Mouse (Mus musculus) liver, adult 2 months (tissue): ENCODE data around the gene Fam53a. TPM values are rescaled to one million over a fixed set of nuclear protein-coding genes. Genes with fewer than 3 reads are reported as not detected.

ENCODE experiments used
- DNase-seq: peaks from one replicate; pipeline ENCODE4 v3.0.0-alpha.2; 2011; ENCODE audit warnings: low read depth, low spot score; ENCODE audit errors: extremely low read depth
- H3K27ac ChIP-seq: fragments of 200-500 bp; replicated peaks from 2 replicates; pipeline ENCODE4 v1.5.1; 2012; ENCODE audit warnings: low read depth, mild to moderate bottlenecking, control low read depth, inconsistent platforms, low read length; ENCODE audit not compliant: insufficient read depth
- H3K27me3 ChIP-seq: fragments of 200-500 bp; 2 replicates; pipeline ENCODE4 v1.6.1; 2012; ENCODE audit warnings: mild to moderate bottlenecking, moderate library complexity, low read length, inconsistent platforms; ENCODE audit not compliant: control insufficient read depth, insufficient read depth
- H3K36me3 ChIP-seq: fragments of 200-500 bp; 2 replicates; pipeline ENCODE4 v1.6.1; 2012; ENCODE audit warnings: low read length, inconsistent platforms; ENCODE audit not compliant: control insufficient read depth, insufficient read depth
- H3K4me1 ChIP-seq: fragments of 200-500 bp; 2 replicates; pipeline ENCODE4 v1.6.1; 2011; ENCODE audit warnings: low read length; ENCODE audit not compliant: control insufficient read depth, insufficient read depth
- H3K4me3 ChIP-seq: fragments of 200-500 bp; 2 replicates; pipeline ENCODE4 v1.5.1; 2011; ENCODE audit warnings: low read depth, mild to moderate bottlenecking, control low read depth, low read length, moderate library complexity; ENCODE audit not compliant: insufficient read depth
- H3K79me2 ChIP-seq: fragments of 200-500 bp; 2 replicates; pipeline ENCODE4 v1.6.1; 2012; ENCODE audit warnings: inconsistent platforms, mild to moderate bottlenecking, low read length, moderate library complexity; ENCODE audit not compliant: control insufficient read depth, insufficient read depth
- H3K9ac ChIP-seq: fragments of 200-500 bp; 2 replicates; pipeline ENCODE4 v1.6.1; 2012; ENCODE audit warnings: low read depth, mild to moderate bottlenecking, control low read depth, inconsistent platforms, low read length
- CTCF ChIP-seq: fragments of 200-500 bp; IDR thresholded peaks from 2 replicates; pipeline ENCODE4 v1.5.1; 2011; ENCODE audit warnings: low read depth, low read length, control low read depth
- POLR2A ChIP-seq: fragments of 200-500 bp; IDR thresholded peaks from 2 replicates; pipeline ENCODE4 v1.6.1; 2011; ENCODE audit warnings: low read length, control low read depth; ENCODE audit not compliant: insufficient read depth; ENCODE audit errors: extremely low read depth
- WGBS: fragments of 180-500 bp; shearing (Covaris S2); methylation state at CpG from one replicate; pipeline ENCODE4 v1.1.7; 2018; 5-methylcytosine and 5-hydroxymethylcytosine counted together
- polyA plus RNA-seq: library from polyadenylated mRNA; depleted of rRNA; stranded (reverse); fragments of >200 nt; gene quantifications from 2 replicates; pipeline ENCODE4 v1.2.3, GENCODE M21; 2012; rRNA removed
- total RNA-seq: library from RNA; depleted of rRNA; stranded (reverse); fragments of >200 nt; gene quantifications from 2 replicates; pipeline ENCODE4 v1.2.3, GENCODE M21; 2014; rRNA removed

The Fam53a gene
- total RNA-seq: 9.4 and 13.0 TPM in 2 replicates
- 19.4 and 21.6 TPM in 2 replicates for polyA plus RNA-seq

DNA sequence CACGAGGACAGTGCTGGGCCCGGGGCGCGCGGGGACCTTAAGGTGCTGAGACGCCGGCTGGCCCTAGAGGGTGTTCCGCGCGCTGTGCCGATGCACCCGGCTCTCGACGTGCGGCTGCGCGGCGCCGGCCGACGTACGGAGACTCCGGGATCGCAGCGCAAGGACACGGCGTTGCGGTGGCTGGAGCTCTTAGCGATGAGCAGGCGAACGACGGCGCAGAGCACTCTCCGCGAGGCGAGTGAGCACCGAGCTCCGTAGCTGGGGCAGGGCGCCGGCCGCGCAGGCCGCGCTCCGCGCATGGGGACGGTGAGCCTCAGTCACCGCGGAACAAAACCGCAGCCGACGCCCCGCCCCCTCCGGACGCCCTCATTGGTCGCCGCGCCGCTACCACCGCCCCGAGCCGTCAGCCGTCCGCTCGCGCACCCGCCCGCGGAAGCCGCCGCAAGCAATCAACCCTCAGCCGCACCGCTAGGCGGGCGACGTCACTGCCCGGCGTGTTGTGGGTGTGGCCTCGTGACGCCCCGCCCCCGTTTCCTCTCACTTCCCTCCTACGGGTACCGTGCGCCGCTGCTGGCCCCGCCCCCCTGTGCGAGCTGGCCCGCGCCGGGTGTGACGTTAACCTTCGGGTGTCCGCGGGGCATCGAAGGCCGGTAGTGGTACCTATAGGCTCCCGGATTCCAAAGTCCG lies at the start of gene Fam53a, which contains the start of gene Gm9903:
Gene Fam53a (minus strand): TSS at position 335 of the 687 bp plus-strand sequence.
Gene Gm9903 (plus strand): TSS at position 625 of the 687 bp plus-strand sequence.
- H3K27ac ChIP-seq: peak within 1 kb of the TSS; percentile 61
- H3K27me3 ChIP-seq: no peaks in the 10 kb centered on the region
- peaks cover 15% of the 10 kb centered on the region for H3K4me1 ChIP-seq
- WGBS: under 1% methylated on average over 94 of the region's 99 CpGs
- H3K9ac ChIP-seq: peak within 1 kb of the TSS; percentile 89
- H3K36me3 ChIP-seq: no peaks in the 10 kb centered on the region
- H3K4me3 ChIP-seq: peak within 1 kb of the TSS; percentile 81
- peaks cover 11% of the 10 kb centered on the region for H3K79me2 ChIP-seq
- peak; percentile 76 for DNase-seq
- TF ChIP-seq CTCF (no peak), POLR2A (peak; percentile 98)

- 92% methylated on average over 5 of the region's 5 CpGs for WGBS
These were observed 48.8 kb upstream of the Fam53a start for GRCm38 (mm10) chr5:33678244-33678643.

DNA sequence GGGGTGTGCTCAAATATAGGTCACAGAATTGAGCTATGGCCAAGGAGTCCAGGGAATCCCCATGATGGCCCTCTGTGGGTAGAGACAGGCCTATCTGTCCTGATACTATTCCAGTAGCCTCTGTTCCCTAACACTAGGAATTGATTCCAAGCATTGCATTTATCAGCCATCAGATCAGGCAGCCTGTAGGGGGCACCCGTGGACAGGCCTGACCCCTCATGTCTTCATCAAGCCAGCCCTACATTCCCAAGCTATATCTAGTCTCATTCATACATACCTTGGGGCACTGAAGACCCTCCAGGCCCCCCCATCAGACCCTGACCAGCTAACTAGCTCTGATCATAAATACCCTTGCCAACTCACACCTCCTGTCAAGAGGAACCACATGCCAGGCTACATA lies 46.5 kb upstream of the Fam53a start:
- 5% methylated on average over 1 of the region's 1 CpGs for WGBS
- Histone ChIP-seq H3K4me3 (no peak overlapping the region), H3K27ac (no peak overlapping the region), H3K79me2 (no peaks in the 10 kb centered on the region), H3K36me3 (no peaks in the 10 kb centered on the region), H3K27me3 (no peaks in the 10 kb centered on the region), H3K9ac (no peak overlapping the region), H3K4me1 (no peaks in the 10 kb centered on the region)
- peak; percentile 19 for DNase-seq
- TF ChIP-seq CTCF: peak; percentile 80
- no peak for TF ChIP-seq POLR2A

More at GRCm38 (mm10) chr5:33678244-33678643, 48.8 kb upstream of the Fam53a start:
- H3K79me2 ChIP-seq: no peaks in the 10 kb centered on the region
- no peak for DNase-seq
- H3K27me3 ChIP-seq: no peaks in the 10 kb centered on the region
- H3K9ac ChIP-seq: no peak overlapping the region
- H3K4me1 ChIP-seq: no peaks in the 10 kb centered on the region
- no peak for TF ChIP-seq CTCF
- TF ChIP-seq POLR2A: no peak
- no peaks in the 10 kb centered on the region for H3K36me3 ChIP-seq
- H3K27ac ChIP-seq: no peak overlapping the region
- H3K4me3 ChIP-seq: no peak overlapping the region

- Histone ChIP-seq H3K27me3 (no peaks in the 10 kb centered on the region), H3K9ac (no peak overlapping the region), H3K36me3 (no peaks in the 10 kb centered on the region), H3K4me3 (no peak overlapping the region), H3K79me2 (no peaks in the 10 kb centered on the region), H3K27ac (no peak overlapping the region), H3K4me1 (no peaks in the 10 kb centered on the region)
- TF ChIP-seq POLR2A (no peak), CTCF (no peak)
- DNase-seq: no peak
- WGBS: 56% methylated on average over 3 of the region's 3 CpGs
These were observed 45.0 kb upstream of the Fam53a start for GRCm38 (mm10) chr5:33674439-33674838.

DNA sequence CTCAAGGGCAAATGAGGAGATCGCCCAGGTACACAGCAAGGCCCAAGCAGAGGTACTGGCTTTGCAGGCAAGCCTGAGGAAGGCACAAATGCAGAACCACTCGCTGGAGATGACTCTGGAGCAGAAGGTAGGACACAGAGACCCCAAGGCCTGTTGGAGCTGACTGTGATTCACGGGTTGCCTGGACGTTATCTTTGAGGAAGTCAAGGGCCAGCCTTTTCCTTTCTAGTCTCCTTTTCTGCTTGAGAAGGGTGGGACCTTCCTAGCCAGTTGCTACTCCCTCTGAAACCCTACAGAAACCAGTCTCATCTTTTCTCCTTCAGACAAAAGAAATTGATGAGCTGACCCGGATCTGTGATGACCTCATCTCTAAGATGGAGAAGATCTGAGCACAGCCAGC lies 42.2 kb upstream of the Fam53a start:
- H3K79me2 ChIP-seq: no peaks in the 10 kb centered on the region
- H3K9ac ChIP-seq: no peak overlapping the region
- no peak overlapping the region for H3K27ac ChIP-seq
- no peak overlapping the region for H3K4me3 ChIP-seq
- H3K27me3 ChIP-seq: no peaks in the 10 kb centered on the region
- DNase-seq: no peak
- no peaks in the 10 kb centered on the region for H3K36me3 ChIP-seq
- H3K4me1 ChIP-seq: no peaks in the 10 kb centered on the region
- TF ChIP-seq POLR2A (no peak), CTCF (no peak)
- WGBS: 79% methylated on average over 5 of the region's 5 CpGs

DNA sequence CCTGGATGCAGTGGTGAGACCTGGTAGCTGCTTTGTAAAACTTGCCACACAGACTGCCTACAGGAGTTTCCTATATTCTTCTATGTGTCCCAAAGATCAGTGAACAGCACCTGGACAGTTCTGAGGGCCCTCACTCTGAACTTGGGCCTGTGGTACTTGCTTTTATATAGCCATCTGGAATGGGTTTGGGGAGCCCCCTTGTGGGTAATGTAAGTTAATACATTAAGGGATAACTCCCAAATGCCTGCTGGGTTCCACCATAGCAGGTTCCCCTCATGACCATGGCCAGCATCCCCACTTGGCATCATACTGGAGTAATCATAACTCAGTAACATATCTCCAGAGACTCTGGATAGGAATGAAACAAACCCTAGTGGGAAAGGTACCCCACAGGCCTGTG lies 38.8 kb upstream of the Fam53a start:
- H3K79me2 ChIP-seq: no peaks in the 10 kb centered on the region
- no peak for DNase-seq
- H3K4me1 ChIP-seq: no peaks in the 10 kb centered on the region
- TF ChIP-seq CTCF (no peak), POLR2A (no peak)
- H3K27me3 ChIP-seq: no peaks in the 10 kb centered on the region
- no peak overlapping the region for H3K9ac ChIP-seq
- no peak overlapping the region for H3K4me3 ChIP-seq
- no peaks in the 10 kb centered on the region for H3K36me3 ChIP-seq
- no peak overlapping the region for H3K27ac ChIP-seq
